Comparison of ENCODE assay signal across 8 mouse cellular contexts in genomic region chr2:131529898-131530622, GRCm38 (mm10). TPM values are rescaled to one million over a fixed set of nuclear protein-coding genes. Genes with fewer than 3 reads are reported as not detected.
A peak's percentile ranks its signal among the peaks of the same experiment; 100 is the strongest.
DNase-seq lines count a peak whose midpoint lies in the region; ATAC-seq and TF ChIP-seq lines count a peak whose summit lies in the region.

No protein-coding gene starts in this region.

- H3K4me1 ChIP-seq in liver, postnatal 0 days (ENCODE audit: insufficient read depth), result 0 out of 2 replicates have a peak, but pooled peaks cover 4% of the 10 kb centered on the region
- H3K4me1 ChIP-seq in neural tube, embryonic 13.5 days (replicated peaks), result no peaks in the 10 kb centered on the region

- peak overlapping the region; percentile 18; the same call in 1 of the 2 replicates for H3K4me2 ChIP-seq in liver, postnatal 0 days (ENCODE audit: low read depth, low read length)
- no peak overlapping the region for H3K4me2 ChIP-seq in neural tube, embryonic 13.5 days

- peaks cover 5% of the 10 kb centered on the region; the same call in 1 of the 2 replicates for H3K27me3 ChIP-seq in liver, postnatal 0 days (ENCODE audit: insufficient read depth, low read length)
- no peaks in the 10 kb centered on the region for H3K27me3 ChIP-seq in neural tube, embryonic 13.5 days

- H3K9me3 ChIP-seq in liver, postnatal 0 days (ENCODE audit: low read length), result no peaks in the 10 kb centered on the region
- no peaks in the 10 kb centered on the region for H3K9me3 ChIP-seq in neural tube, embryonic 13.5 days

- peak; percentile 27 to 46 for DNase-seq in CD8-positive naive resting alpha-beta T cell, adult 2 months (ENCODE audit: low read depth in 2 of 2, low spot score in 2 of 2)
- DNase-seq in R1 (ENCODE audit: low read depth, low spot score), result peak; percentile 81
- DNase-seq in kidney, adult 8-10 months, result peak; percentile 45 to 68
- DNase-seq in liver, postnatal 0 days, result peak; percentile 67
- peak; percentile 59 for DNase-seq in yolk sac, embryonic 10.5 days (ENCODE audit: low spot score)

- H3K36me3 ChIP-seq in liver, postnatal 0 days (replicated peaks; ENCODE audit: insufficient read depth, low read length), result no peaks in the 10 kb centered on the region; the same call in 1 of the 2 replicates
- H3K36me3 ChIP-seq in neural tube, embryonic 13.5 days, result peaks cover 16% of the 10 kb centered on the region; the same call in 1 of the 2 replicates

- TF ChIP-seq CTCF in liver, postnatal 0 days (IDR thresholded peaks at IDR 0.05; ENCODE audit: low read depth), result peak; percentile 94

- no peak overlapping the region for H3K9ac ChIP-seq in liver, postnatal 0 days (replicated peaks)
- no peak overlapping the region for H3K9ac ChIP-seq in neural tube, embryonic 13.5 days

- H3K27ac ChIP-seq in liver, postnatal 0 days (ENCODE audit: low read depth), result no peak overlapping the region
- H3K27ac ChIP-seq in neural tube, embryonic 13.5 days (replicated peaks), result no peak overlapping the region

- TF ChIP-seq EP300 in liver, postnatal 0 days (IDR thresholded peaks at IDR 0.05; ENCODE audit: low read depth), result no peak

- peak; percentile 64 for ATAC-seq in common myeloid progenitor, adult 5-6 weeks (replicated peaks; ENCODE audit: low read depth, poor library complexity, severe bottlenecking)
- ATAC-seq in granulocyte monocyte progenitor cell, adult 5-6 weeks (replicated peaks; ENCODE audit: poor library complexity, severe bottlenecking), result peak; percentile 59
- peak; percentile 71 for ATAC-seq in liver, postnatal 0 days
- peak; percentile 41; the same call in 1 of the 2 replicates for ATAC-seq in neural tube, embryonic 13.5 days (ENCODE audit: low read depth)

- no peak overlapping the region for H3K4me3 ChIP-seq in liver, postnatal 0 days (ENCODE audit: low read depth, low read length)
- H3K4me3 ChIP-seq in neural tube, embryonic 13.5 days, result no peak overlapping the region

- WGBS in liver, postnatal 0 days (ENCODE audit: insufficient replicate concordance), result 33% methylated on average over 11 of the region's 11 CpGs
- 41% methylated on average over 11 of the region's 11 CpGs for WGBS in neural tube, embryonic 13.5 days

RNA-seq across cellular contexts. Expression of gene Adra1d, which starts 32.0 kb away (rescaled TPM):
- total RNA-seq in common myeloid progenitor, adult 5-6 weeks (2017), result not detected in 2 replicates
- not detected in 2 replicates for total RNA-seq in granulocyte monocyte progenitor cell, adult 5-6 weeks (2014; fragmentation: Nextera tagmentation)
- total RNA-seq in granulocyte monocyte progenitor cell, adult 5-6 weeks (2017), result not detected in 2 replicates
- polyA plus RNA-seq in liver, postnatal 0 days (2015; fragmentation: Nextera tagmentation; extraction: Ambion mirVana), result 0.09 and 0.17 TPM in 2 replicates
- 0.21 and 0.27 TPM in 2 replicates for polyA plus RNA-seq in neural tube, embryonic 13.5 days (2015; fragmentation: Nextera tagmentation; extraction: Ambion mirVana)

RNA-seq across cellular contexts. Expression of gene Smox, which starts 38.8 kb away (rescaled TPM):
- total RNA-seq in common myeloid progenitor, adult 5-6 weeks (2017), result 9.3 and 23.2 TPM in 2 replicates
- 6.7 and 15.1 TPM in 2 replicates for total RNA-seq in granulocyte monocyte progenitor cell, adult 5-6 weeks (2014; fragmentation: Nextera tagmentation)
- total RNA-seq in granulocyte monocyte progenitor cell, adult 5-6 weeks (2017), result 5.6 and 9.9 TPM in 2 replicates
- polyA plus RNA-seq in liver, postnatal 0 days (2015; fragmentation: Nextera tagmentation; extraction: Ambion mirVana), result 56.7 and 60.8 TPM in 2 replicates
- polyA plus RNA-seq in neural tube, embryonic 13.5 days (2015; fragmentation: Nextera tagmentation; extraction: Ambion mirVana), result 46.9 and 50.4 TPM in 2 replicates
